Mouse (Mus musculus): ENCODE results near the gene Mast4.
A peak's percentile ranks its signal among the peaks of the same experiment; 100 is the strongest.

Gene Mast4

GRCm38 (mm10) chr13:102914800-102915199 lies 419.5 kb downstream of the Mast4 start:
- DNase-seq (ENCODE audit: low spot score), result no peak

GRCm38 (mm10) chr13:102913919-102914318 lies 420.4 kb downstream of the Mast4 start:
- DNase-seq (ENCODE audit: low spot score), result no peak

- DNase-seq (ENCODE audit: low spot score), result no peak
These were observed 421.4 kb downstream of the Mast4 start for GRCm38 (mm10) chr13:102912867-102913266.

GRCm38 (mm10) chr13:102909654-102910418 lies 424.5 kb downstream of the Mast4 start:
- DNase-seq (ENCODE audit: low spot score), result no peak

- no peak for DNase-seq (ENCODE audit: low spot score)
These were observed 427.7 kb downstream of the Mast4 start for GRCm38 (mm10) chr13:102906661-102907009.

- peak; percentile 82 for DNase-seq (ENCODE audit: low spot score)
These were observed 428.2 kb downstream of the Mast4 start for GRCm38 (mm10) chr13:102906004-102906660.

GRCm38 (mm10) chr13:102905361-102905950 lies 428.8 kb downstream of the Mast4 start:
- peak; percentile 60 for DNase-seq (ENCODE audit: low spot score)

- no peak for DNase-seq (ENCODE audit: low spot score)
These were observed 430.6 kb downstream of the Mast4 start for GRCm38 (mm10) chr13:102903689-102904088.

- DNase-seq (ENCODE audit: low spot score), result no peak
These were observed 432.2 kb downstream of the Mast4 start for GRCm38 (mm10) chr13:102902123-102902522.

GRCm38 (mm10) chr13:102900531-102900930 lies 433.8 kb downstream of the Mast4 start:
- no peak for DNase-seq (ENCODE audit: low spot score)

- no peak for DNase-seq (ENCODE audit: low spot score)
These were observed 434.2 kb downstream of the Mast4 start for GRCm38 (mm10) chr13:102900083-102900420.

GRCm38 (mm10) chr13:102899253-102900082 lies 434.8 kb downstream of the Mast4 start:
- no peak for DNase-seq (ENCODE audit: low spot score)

GRCm38 (mm10) chr13:102898374-102899131 lies 435.7 kb downstream of the Mast4 start:
- no peak for DNase-seq (ENCODE audit: low spot score)

- DNase-seq (ENCODE audit: low spot score), result no peak
These were observed 438.0 kb downstream of the Mast4 start for GRCm38 (mm10) chr13:102896322-102896721.

- DNase-seq (ENCODE audit: low spot score), result no peak
These were observed 438.4 kb downstream of the Mast4 start for GRCm38 (mm10) chr13:102895894-102896293.

- no peak for DNase-seq (ENCODE audit: low spot score)
These were observed 439.7 kb downstream of the Mast4 start for GRCm38 (mm10) chr13:102894287-102895234.

GRCm38 (mm10) chr13:102892783-102893182 lies 441.5 kb downstream of the Mast4 start:
- DNase-seq (ENCODE audit: low spot score), result no peak

GRCm38 (mm10) chr13:102889989-102890388 lies 444.3 kb downstream of the Mast4 start:
- no peak for DNase-seq (ENCODE audit: low spot score)

- DNase-seq (ENCODE audit: low spot score), result no peak
These were observed 444.8 kb downstream of the Mast4 start for GRCm38 (mm10) chr13:102889537-102889936.

- DNase-seq (ENCODE audit: low spot score), result no peak
These were observed 445.3 kb downstream of the Mast4 start for GRCm38 (mm10) chr13:102888895-102889490.

Data from embryo, embryonic 10 days (tissue).